17 mouse cellular contexts compared by ENCODE assay signal in the genomic region with DNA sequence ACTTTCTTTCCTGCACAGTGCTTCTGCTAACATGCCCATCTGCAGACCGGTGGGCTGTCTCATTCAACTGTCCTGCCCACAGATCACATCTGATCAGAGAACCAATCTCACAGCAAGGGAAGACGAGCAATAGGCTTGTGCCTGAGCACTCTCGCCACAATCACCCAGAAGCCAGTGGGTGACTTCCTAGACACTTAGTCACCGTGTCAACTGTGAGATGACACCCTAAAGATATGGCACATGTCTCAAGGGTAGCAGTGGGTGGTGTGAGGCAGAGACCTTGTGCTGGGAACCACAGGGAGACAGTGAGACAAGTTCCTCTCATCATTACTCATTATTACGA. TPM values are rescaled to one million over a fixed set of nuclear protein-coding genes. Genes with fewer than 3 reads are reported as not detected.
A peak's percentile ranks its signal among the peaks of the same experiment; 100 is the strongest.
DNase-seq lines count a peak whose midpoint lies in the region; ATAC-seq and TF ChIP-seq lines count a peak whose summit lies in the region.
"Had no signal": no experiment of that assay in that cellular context is flagged by ENCODE, and none has a peak within 500 bp of the region (broad histone marks: within the 10 kb centered on the region; RNA-seq: fewer than 3 reads in every experiment).

No protein-coding gene starts in this region.

- no peak overlapping the region for H3K27ac ChIP-seq in CH12.LX (ENCODE audit: insufficient read depth, low read depth)
- H3K27ac ChIP-seq in midbrain, embryonic 10.5 days (replicated peaks) = no peak overlapping the region
- H3K27ac ChIP-seq: heart, embryonic 10.5 days; hindbrain, embryonic 10.5 days; left cerebral cortex, adult 2 months had no signal

- no peaks in the 10 kb centered on the region for H3K9me3 ChIP-seq in CH12.LX (replicated peaks; ENCODE audit: low read length)
- H3K9me3 ChIP-seq in midbrain, embryonic 10.5 days (replicated peaks) = no peaks in the 10 kb centered on the region
- H3K9me3 ChIP-seq: heart, embryonic 10.5 days; hindbrain, embryonic 10.5 days had no signal

- H3ac ChIP-seq in myocyte (ENCODE audit: control insufficient read depth, insufficient read length) = no peak overlapping the region

- H3K27me3 ChIP-seq in CH12.LX (replicated peaks) (no peaks in the 10 kb centered on the region), myocyte (ENCODE audit: control insufficient read depth, insufficient read depth, insufficient read length) (no peaks in the 10 kb centered on the region)
- H3K27me3 ChIP-seq in midbrain, embryonic 10.5 days (ENCODE audit: low read depth, poor library complexity, severe bottlenecking) = no peaks in the 10 kb centered on the region

- TF ChIP-seq EP300 in CH12.LX (IDR thresholded peaks at IDR 0.05; ENCODE audit: low read length) = no peak

- H3K9ac ChIP-seq in CH12.LX (ENCODE audit: insufficient read depth, low read depth) = no peak overlapping the region

- H3K4me3 ChIP-seq in CH12.LX (replicated peaks in 1 of 3; ENCODE audit: low read depth in 2 of 3, low read length in 2 of 3, poor library complexity in 1 of 3) (no peak overlapping the region), myocyte (no peak overlapping the region)
- H3K4me3 ChIP-seq in midbrain, embryonic 10.5 days = no peak overlapping the region
- H3K4me3 ChIP-seq: erythroblast, embryonic 14.5 days; heart, embryonic 10.5 days; hindbrain, embryonic 10.5 days; left cerebral cortex, adult 2 months had no signal

- dilution Hi-C loops in CH12.LX (cut with MboI; ENCODE audit: extremely low pct_ligation_motif_present, extremely low pct_unique_long_range_greater_than_20kb, low sequenced_read_pairs) = no loop called here

- no peak for TF ChIP-seq CTCF in CH12.LX (conservative IDR thresholded peaks at IDR 0.05 in 1 of 2, IDR thresholded peaks at IDR 0.05 in 1 of 2; ENCODE audit: low read depth in 2 of 2, low read length in 2 of 2)

- DNase-seq in heart, adult 11 months = peak; percentile 67
- no peak for DNase-seq in heart, adult 18-20 months
- no peak for DNase-seq in CH12.LX (ENCODE audit: extremely low read depth)
- DNase-seq in induced T-regulatory cell, adult 2 months (ENCODE audit: low read depth) = peak; percentile 59
- no peak for DNase-seq in layer of hippocampus, postnatal 14 days (ENCODE audit: low spot score in 2 of 2)
- DNase-seq in midbrain, embryonic 10.5 days (ENCODE audit: low spot score) = no peak
- DNase-seq: adrenal gland, postnatal 14 days; cerebellum, adult 11-12 months; kidney, adult 8-10 months; spleen, adult 18-20 months had no signal

- no peak for ATAC-seq in erythroid progenitor cell, adult 5-6 weeks (replicated peaks; ENCODE audit: low FRiP score, poor library complexity, severe bottlenecking)

- no peaks in the 10 kb centered on the region for H3K36me3 ChIP-seq in CH12.LX (replicated peaks in 1 of 2; ENCODE audit: control insufficient read depth in 1 of 2, insufficient read depth in 1 of 2, low read length in 1 of 2)
- H3K36me3 ChIP-seq in myocyte (ENCODE audit: control insufficient read depth, insufficient read depth) = no peaks in the 10 kb centered on the region
- H3K36me3 ChIP-seq in midbrain, embryonic 10.5 days = no peaks in the 10 kb centered on the region
- H3K36me3 ChIP-seq: heart, embryonic 10.5 days; hindbrain, embryonic 10.5 days had no signal

- H3K4me2 ChIP-seq in CH12.LX (ENCODE audit: insufficient read depth, low read depth, poor library complexity, severe bottlenecking) = 0 out of 2 replicates have a peak overlapping the region, but pooled peaks have one; percentile 14
- peak overlapping the region; percentile 51 for H3K4me2 ChIP-seq in myocyte (ENCODE audit: low read depth)

- in situ Hi-C loops in CH12.LX (cut with MboI; ENCODE audit: low pct_ligation_motif_present, low pct_unique_long_range_greater_than_20kb, low sequenced_read_pairs) = no loop called here

- peaks cover 18 to 24% of the 10 kb centered on the region in 2 experiments for H3K4me1 ChIP-seq in CH12.LX (ENCODE audit: control insufficient read depth in 1 of 2, insufficient read depth in 2 of 2)
- no peaks in the 10 kb centered on the region for H3K4me1 ChIP-seq in midbrain, embryonic 10.5 days
- H3K4me1 ChIP-seq: hindbrain, embryonic 10.5 days had no signal

- TF ChIP-seq RAD21 in CH12.LX (IDR thresholded peaks at IDR 0.05; ENCODE audit: low read depth, low read length) = no peak

- H3K79me2 ChIP-seq in CH12.LX (replicated peaks; ENCODE audit: control insufficient read depth, extremely low read depth, insufficient read depth, poor library complexity, severe bottlenecking) (no peaks in the 10 kb centered on the region), myocyte (ENCODE audit: control insufficient read depth, insufficient read depth) (no peaks in the 10 kb centered on the region)

- TF ChIP-seq POLR2A in CH12.LX (IDR thresholded peaks at IDR 0.05; ENCODE audit: low read depth, low read length) = no peak
- no peak for TF ChIP-seq POLR2A in myocyte (IDR thresholded peaks at IDR 0.05; ENCODE audit: insufficient read length, low read depth)

- WGBS in midbrain, embryonic 10.5 days = 89% methylated on average over 5 of the region's 5 CpGs

TF ChIP-seq in CH12.LX, 34 proteins besides CTCF, POLR2A, EP300 and RAD21:
- TF ChIP-seq ETS1 (conservative IDR thresholded peaks at IDR 0.05; ENCODE audit: low read depth, low read length) = no peak
- no peak for TF ChIP-seq USF2 (conservative IDR thresholded peaks at IDR 0.05; ENCODE audit: low read depth, low read length)

TF ChIP-seq in myocyte, 11 proteins besides CTCF, POLR2A, EP300 and RAD21:
- TF ChIP-seq TCF3 (IDR thresholded peaks at IDR 0.05; ENCODE audit: insufficient read length, low read depth) (no peak), MAX (IDR thresholded peaks at IDR 0.05; ENCODE audit: low read depth) (no peak), POLR2AphosphoS2 (IDR thresholded peaks at IDR 0.05; ENCODE audit: insufficient read length, low read depth) (no peak), CEBPB (IDR thresholded peaks at IDR 0.05; ENCODE audit: insufficient read depth, poor library complexity, severe bottlenecking) (no peak), USF1 (IDR thresholded peaks at IDR 0.05; ENCODE audit: low read depth) (no peak), SRF (IDR thresholded peaks at IDR 0.05; ENCODE audit: control insufficient read depth, insufficient read length, low read depth) (no peak), MYOG (IDR thresholded peaks at IDR 0.05; ENCODE audit: control insufficient read depth in 1 of 3, insufficient read depth in 1 of 3, insufficient read length in 2 of 3, low read depth in 2 of 3) (peak in 1 of 3 experiments; percentile 46), MYOD1 (IDR thresholded peaks at IDR 0.05; ENCODE audit: control insufficient read depth in 1 of 3, insufficient read length in 2 of 3, low read depth in 2 of 3) (peak in 1 of 3 experiments; percentile 52), E2F4 (IDR thresholded peaks at IDR 0.05; ENCODE audit: insufficient read depth) (no peak)

RNA-seq across cellular contexts. Expression of a gene that starts 10.0 kb away (rescaled TPM):
- 1 to 10 TPM; 2.3 to 3.0 TPM for total RNA-seq in heart, adult 18-20 months (2021)
- 13.5 and 13.6 TPM in 2 replicates for total RNA-seq in CH12.LX (2012; rRNA removed)
- 13.8 and 14.0 TPM in 2 replicates for total RNA-seq in CH12.LX (2014; rRNA removed)
- polyA plus RNA-seq in CH12.LX (2012; ENCODE audit: insufficient read length, low read depth) = 21.2 and 23.9 TPM in 2 replicates
- 12.0 TPM for polyA plus RNA-seq in myocyte (2012; fragmentation: generic; extraction: Trizol)
- 8.4 and 11.5 TPM in 2 replicates for total RNA-seq in erythroid progenitor cell, adult 5-6 weeks (2015; ENCODE audit: low replicate concordance)
- 10.5 and 11.7 TPM in 2 replicates for total RNA-seq in erythroid progenitor cell, adult 5-6 weeks (2017; ENCODE audit: low replicate concordance)
- 1 to 10 TPM; 5.0 to 6.6 TPM for total RNA-seq in layer of hippocampus, postnatal 14 days (2021)
- polyA plus RNA-seq in midbrain, embryonic 10.5 days (2016; fragmentation: Nextera tagmentation; extraction: Ambion mirVana) = 4.8 and 5.1 TPM in 2 replicates

RNA-seq across cellular contexts. Expression of a gene that starts 40.5 kb away (rescaled TPM):
- not detected for total RNA-seq in heart, adult 18-20 months (2021)
- total RNA-seq in CH12.LX (2012; rRNA removed) = not detected in 2 replicates
- total RNA-seq in CH12.LX (2014; rRNA removed) = not detected in 2 replicates
- not detected in 2 replicates for polyA plus RNA-seq in CH12.LX (2012; ENCODE audit: insufficient read length, low read depth)
- 0.01 TPM for polyA plus RNA-seq in myocyte (2012; fragmentation: generic; extraction: Trizol)
- not detected in 2 replicates for total RNA-seq in erythroid progenitor cell, adult 5-6 weeks (2015; ENCODE audit: low replicate concordance)
- total RNA-seq in erythroid progenitor cell, adult 5-6 weeks (2017; ENCODE audit: low replicate concordance) = not detected in 2 replicates
- 10 to 100 TPM; 41.3 to 42.2 TPM for total RNA-seq in layer of hippocampus, postnatal 14 days (2021)
- polyA plus RNA-seq in midbrain, embryonic 10.5 days (2016; fragmentation: Nextera tagmentation; extraction: Ambion mirVana) = 0.49 and 0.79 TPM in 2 replicates
- total RNA-seq: liver, adult 2 months had no signal
- polyA plus RNA-seq: erythroblast, embryonic 14.5 days; liver, adult 2 months had no signal

Comparison
In these comparisons a context has a peak if more than half of its experiments do, and no peak if none do; other contexts are left out.
1. DNase-seq: peak in heart, adult 11 months (single experiment) and induced T-regulatory cell, adult 2 months (single experiment); none in heart, adult 18-20 months (0 of 2), CH12.LX (single experiment), layer of hippocampus, postnatal 14 days (0 of 2) and midbrain, embryonic 10.5 days (single experiment).
2. RNA of a gene that starts 40.5 kb away (total RNA-seq): 41.3 to 42.2 TPM in layer of hippocampus, postnatal 14 days; not detected in heart, adult 18-20 months, not detected in CH12.LX and not detected in erythroid progenitor cell, adult 5-6 weeks; every median in the first group is over 10 times any median in the second.